Mouse (Mus musculus): Measurements from ENCODE around the gene Atp6v0a4. TPM values are rescaled to one million over a fixed set of nuclear protein-coding genes. Genes with fewer than 3 reads are reported as not detected.

Gene Atp6v0a4
- polyA plus RNA-seq, 1 experiment from 2014 or later, result 0.18 TPM

- H3K4me3 ChIP-seq, result no peak overlapping the region
- 89% methylated on average over 5 of the region's 5 CpGs for WGBS
- no peak for ATAC-seq (ENCODE audit: low FRiP score)
- no peak overlapping the region for H3K9ac ChIP-seq
- no peaks in the 10 kb centered on the region for H3K27me3 ChIP-seq
- no peaks in the 10 kb centered on the region for H3K9me3 ChIP-seq
- H3K27ac ChIP-seq, result no peak overlapping the region
- H3K36me3 ChIP-seq, result peaks cover 36% of the 10 kb centered on the region
- H3K4me2 ChIP-seq, result no peak overlapping the region
- H3K4me1 ChIP-seq (replicated peaks), result no peaks in the 10 kb centered on the region
Measured at GRCm38 (mm10) chr6:38121843-38122242, 2.5 kb downstream of the Atp6v0a4 start.

GRCm38 (mm10) chr6:38120681-38121371 is 3.6 kb downstream of the Atp6v0a4 start:
- Histone ChIP-seq H3K4me1 (replicated peaks) (no peaks in the 10 kb centered on the region), H3K9me3 (no peaks in the 10 kb centered on the region), H3K27ac (no peak overlapping the region), H3K36me3 (peaks cover 25% of the 10 kb centered on the region), H3K27me3 (no peaks in the 10 kb centered on the region), H3K4me2 (no peak overlapping the region), H3K4me3 (no peak overlapping the region), H3K9ac (no peak overlapping the region)
- no peak for ATAC-seq (ENCODE audit: low FRiP score)
- 81% methylated on average over 9 of the region's 9 CpGs for WGBS

- Histone ChIP-seq H3K9me3 (no peaks in the 10 kb centered on the region), H3K27me3 (no peaks in the 10 kb centered on the region), H3K27ac (no peak overlapping the region), H3K36me3 (0 out of 2 replicates have a peak, but pooled peaks cover under 1% of the 10 kb centered on the region), H3K9ac (no peak overlapping the region), H3K4me2 (no peak overlapping the region), H3K4me3 (no peak overlapping the region), H3K4me1 (replicated peaks) (no peaks in the 10 kb centered on the region)
- 93% methylated on average over 6 of the region's 6 CpGs for WGBS
- no peak for ATAC-seq (ENCODE audit: low FRiP score)
Measured at GRCm38 (mm10) chr6:38118341-38118740, 6.0 kb downstream of the Atp6v0a4 start.

GRCm38 (mm10) chr6:38116107-38116770 is 8.1 kb downstream of the Atp6v0a4 start:
- H3K9me3 ChIP-seq, result no peaks in the 10 kb centered on the region
- H3K4me2 ChIP-seq, result no peak overlapping the region
- H3K9ac ChIP-seq, result no peak overlapping the region
- H3K27ac ChIP-seq, result no peak overlapping the region
- no peaks in the 10 kb centered on the region for H3K36me3 ChIP-seq
- no peaks in the 10 kb centered on the region for H3K4me1 ChIP-seq (replicated peaks)
- WGBS, result 76% methylated on average over 4 of the region's 4 CpGs
- no peak for ATAC-seq (ENCODE audit: low FRiP score)
- H3K4me3 ChIP-seq, result no peak overlapping the region
- no peaks in the 10 kb centered on the region for H3K27me3 ChIP-seq

GRCm38 (mm10) chr6:38110859-38111258 is 13.5 kb downstream of the Atp6v0a4 start:
- Histone ChIP-seq H3K36me3 (no peaks in the 10 kb centered on the region), H3K4me2 (no peak overlapping the region), H3K9me3 (no peaks in the 10 kb centered on the region), H3K27ac (no peak overlapping the region), H3K9ac (no peak overlapping the region), H3K4me1 (replicated peaks) (no peaks in the 10 kb centered on the region), H3K4me3 (no peak overlapping the region), H3K27me3 (no peaks in the 10 kb centered on the region)
- no peak for ATAC-seq (ENCODE audit: low FRiP score)
- 85% methylated on average over 9 of the region's 9 CpGs for WGBS

- no peak overlapping the region for H3K27ac ChIP-seq
- no peak for ATAC-seq (ENCODE audit: low FRiP score)
- H3K9me3 ChIP-seq, result no peaks in the 10 kb centered on the region
- H3K4me2 ChIP-seq, result no peak overlapping the region
- no peak overlapping the region for H3K4me3 ChIP-seq
- H3K27me3 ChIP-seq, result no peaks in the 10 kb centered on the region
- no peak overlapping the region for H3K9ac ChIP-seq
- WGBS, result 16% methylated on average over 9 of the region's 9 CpGs
- H3K4me1 ChIP-seq (replicated peaks), result no peaks in the 10 kb centered on the region
- no peaks in the 10 kb centered on the region for H3K36me3 ChIP-seq
Measured at GRCm38 (mm10) chr6:38109871-38110270, 14.5 kb downstream of the Atp6v0a4 start.

- H3K4me1 ChIP-seq (replicated peaks), result no peaks in the 10 kb centered on the region
- WGBS, result 31% methylated on average over 9 of the region's 9 CpGs
- no peaks in the 10 kb centered on the region for H3K27me3 ChIP-seq
- no peak within 1 kb of the TSS for H3K27ac ChIP-seq
- no peak for ATAC-seq (ENCODE audit: low FRiP score)
- H3K4me3 ChIP-seq, result no peak within 1 kb of the TSS
- no peaks in the 10 kb centered on the region for H3K9me3 ChIP-seq
- H3K36me3 ChIP-seq, result no peaks in the 10 kb centered on the region
- H3K9ac ChIP-seq, result no peak within 1 kb of the TSS
- no peak within 1 kb of the TSS for H3K4me2 ChIP-seq
Measured at GRCm38 (mm10) chr6:38109160-38109795, 15.1 kb downstream of the Atp6v0a4 start, which contains the start of gene Tmem213. Tmem213 (plus strand) TSS chr6:38109255.

GRCm38 (mm10) chr6:38108449-38108848 is 15.9 kb downstream of the Atp6v0a4 start:
- 96% methylated on average over 5 of the region's 5 CpGs for WGBS
- no peaks in the 10 kb centered on the region for H3K36me3 ChIP-seq
- H3K4me1 ChIP-seq (replicated peaks), result no peaks in the 10 kb centered on the region
- no peak overlapping the region for H3K4me3 ChIP-seq
- no peaks in the 10 kb centered on the region for H3K9me3 ChIP-seq
- no peaks in the 10 kb centered on the region for H3K27me3 ChIP-seq
- H3K9ac ChIP-seq, result no peak overlapping the region
- no peak overlapping the region for H3K4me2 ChIP-seq
- no peak overlapping the region for H3K27ac ChIP-seq
- ATAC-seq (ENCODE audit: low FRiP score), result no peak

GRCm38 (mm10) chr6:38105924-38106323 is 18.5 kb downstream of the Atp6v0a4 start:
- Histone ChIP-seq H3K4me3 (no peak overlapping the region), H3K9me3 (no peaks in the 10 kb centered on the region), H3K27ac (no peak overlapping the region), H3K4me2 (no peak overlapping the region), H3K4me1 (replicated peaks) (no peaks in the 10 kb centered on the region), H3K9ac (no peak overlapping the region), H3K36me3 (no peaks in the 10 kb centered on the region), H3K27me3 (no peaks in the 10 kb centered on the region)
- WGBS, result 89% methylated on average over 9 of the region's 9 CpGs
- no peak for ATAC-seq (ENCODE audit: low FRiP score)

- Histone ChIP-seq H3K9ac (no peak overlapping the region), H3K4me2 (no peak overlapping the region), H3K4me3 (no peak overlapping the region), H3K4me1 (replicated peaks) (no peaks in the 10 kb centered on the region), H3K9me3 (no peaks in the 10 kb centered on the region), H3K36me3 (no peaks in the 10 kb centered on the region), H3K27ac (no peak overlapping the region), H3K27me3 (no peaks in the 10 kb centered on the region)
- WGBS, result 61% methylated on average over 6 of the region's 6 CpGs
- no peak for ATAC-seq (ENCODE audit: low FRiP score)
Measured at GRCm38 (mm10) chr6:38103775-38104174, 20.6 kb downstream of the Atp6v0a4 start.

GRCm38 (mm10) chr6:38102216-38102795 is 22.1 kb downstream of the Atp6v0a4 start:
- ATAC-seq (ENCODE audit: low FRiP score), result no peak
- Histone ChIP-seq H3K9ac (no peak overlapping the region), H3K27ac (no peak overlapping the region), H3K4me2 (no peak overlapping the region), H3K4me3 (no peak overlapping the region), H3K9me3 (no peaks in the 10 kb centered on the region), H3K36me3 (no peaks in the 10 kb centered on the region), H3K4me1 (replicated peaks) (no peaks in the 10 kb centered on the region), H3K27me3 (no peaks in the 10 kb centered on the region)
- WGBS, result 87% methylated on average over 7 of the region's 7 CpGs

GRCm38 (mm10) chr6:38096961-38097370 is 27.4 kb downstream of the Atp6v0a4 start:
- H3K4me3 ChIP-seq, result no peak overlapping the region
- H3K9me3 ChIP-seq, result no peaks in the 10 kb centered on the region
- no peak overlapping the region for H3K4me2 ChIP-seq
- H3K9ac ChIP-seq, result no peak overlapping the region
- H3K36me3 ChIP-seq, result no peaks in the 10 kb centered on the region
- no peak for ATAC-seq (ENCODE audit: low FRiP score)
- 77% methylated on average over 5 of the region's 5 CpGs for WGBS
- H3K27ac ChIP-seq, result no peak overlapping the region
- no peaks in the 10 kb centered on the region for H3K27me3 ChIP-seq
- H3K4me1 ChIP-seq (replicated peaks), result no peaks in the 10 kb centered on the region

All from hindbrain, embryonic 13.5 days (tissue).